Mouse (Mus musculus) retina, postnatal 7 days (tissue): ENCODE data around the gene Dync1i1.

Experiments
- DNase-seq: peaks from one replicate; pipeline ENCODE4 v3.0.0-alpha.2; 2012; ENCODE audit warnings: low read depth, low spot score

Dync1i1 gene

DNA sequence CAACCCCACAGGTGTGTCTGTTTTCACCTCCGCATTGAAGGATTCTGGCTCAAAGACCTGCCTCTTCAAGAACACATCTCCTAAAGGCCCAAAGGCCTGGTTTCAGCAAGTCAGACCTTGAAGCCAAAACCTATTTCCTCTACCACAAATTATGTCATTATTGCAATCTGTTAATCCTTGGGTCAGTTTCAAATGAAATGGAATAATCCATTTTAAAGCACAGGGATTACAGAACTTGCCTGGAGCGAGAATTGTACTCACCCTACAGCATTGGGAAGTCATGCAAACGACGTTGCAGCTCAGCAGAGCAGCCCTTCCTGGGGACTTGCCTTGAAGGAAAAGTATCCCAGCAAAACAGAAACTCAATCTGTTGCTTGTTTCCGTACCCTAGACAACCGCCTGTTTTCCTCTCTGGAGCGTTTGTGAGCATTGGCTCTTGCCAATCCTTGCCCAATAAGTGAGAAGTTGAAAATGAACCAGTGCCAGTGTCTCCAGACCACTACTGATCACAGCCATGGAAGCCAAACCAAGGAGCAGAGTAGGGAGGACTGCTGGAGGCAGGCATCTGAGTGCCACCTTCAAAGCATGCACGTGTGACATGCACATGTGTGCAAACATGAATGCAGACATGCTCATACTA is 241.5 kb downstream of the Dync1i1 start:
- no peak for DNase-seq

DNA sequence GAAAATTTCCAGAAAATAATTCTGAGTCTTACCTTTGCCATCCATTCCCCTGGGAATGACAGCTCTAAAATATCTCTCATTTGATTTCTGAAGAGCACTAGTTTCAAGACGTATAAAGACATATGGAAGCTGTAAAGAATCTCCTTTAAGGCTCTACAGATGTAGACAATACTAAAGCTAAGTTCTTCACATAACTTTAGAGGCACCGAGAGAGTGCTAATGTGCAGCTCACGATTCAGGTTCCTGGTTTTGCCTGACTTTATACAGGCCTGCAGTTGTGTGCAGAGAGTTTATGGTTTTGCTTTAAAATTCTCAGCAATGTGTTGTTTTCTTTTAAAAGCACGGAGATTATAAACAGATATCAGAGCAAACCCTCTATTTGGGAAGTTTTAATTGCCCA is 242.1 kb downstream of the Dync1i1 start:
- no peak for DNase-seq

DNA sequence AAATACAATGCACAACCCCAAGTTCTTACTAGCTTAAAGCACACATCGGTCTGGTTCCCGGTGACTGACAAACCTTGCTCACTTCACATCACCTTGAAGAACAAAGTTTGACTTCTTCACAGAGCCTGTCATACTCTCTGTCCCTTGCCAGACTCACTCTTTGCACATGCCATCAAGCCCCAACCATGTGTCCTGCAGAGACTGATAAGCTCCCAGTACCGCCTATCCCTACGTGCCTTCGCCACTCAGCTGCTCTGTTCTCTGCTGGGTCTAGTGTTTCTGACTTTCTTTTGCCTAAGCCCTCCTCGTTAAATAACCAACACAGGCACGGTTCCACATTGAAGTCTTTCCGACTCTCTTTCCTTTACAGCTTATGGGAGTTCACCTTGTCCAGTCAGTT is 244.2 kb downstream of the Dync1i1 start:
- DNase-seq: no peak

DNA sequence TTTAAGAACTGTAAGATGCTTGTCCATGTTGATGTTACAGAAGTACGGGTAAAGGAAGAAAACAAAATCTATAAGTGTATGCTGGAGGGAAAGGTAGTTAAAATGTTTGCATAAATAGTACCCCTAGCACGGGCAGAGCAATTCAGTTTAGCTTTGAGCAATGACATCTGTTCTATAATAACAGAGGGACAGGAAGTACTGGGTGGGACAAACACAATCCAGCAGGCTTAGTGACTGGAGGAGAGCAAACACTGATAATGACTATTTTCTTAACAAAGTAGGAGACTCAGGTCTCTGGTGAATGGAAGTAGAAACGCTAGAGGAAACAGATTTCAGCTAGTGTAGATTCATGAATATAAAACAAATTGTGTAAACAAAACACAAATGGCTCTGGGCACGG is 250.8 kb downstream of the Dync1i1 start:
- DNase-seq: no peak

DNA sequence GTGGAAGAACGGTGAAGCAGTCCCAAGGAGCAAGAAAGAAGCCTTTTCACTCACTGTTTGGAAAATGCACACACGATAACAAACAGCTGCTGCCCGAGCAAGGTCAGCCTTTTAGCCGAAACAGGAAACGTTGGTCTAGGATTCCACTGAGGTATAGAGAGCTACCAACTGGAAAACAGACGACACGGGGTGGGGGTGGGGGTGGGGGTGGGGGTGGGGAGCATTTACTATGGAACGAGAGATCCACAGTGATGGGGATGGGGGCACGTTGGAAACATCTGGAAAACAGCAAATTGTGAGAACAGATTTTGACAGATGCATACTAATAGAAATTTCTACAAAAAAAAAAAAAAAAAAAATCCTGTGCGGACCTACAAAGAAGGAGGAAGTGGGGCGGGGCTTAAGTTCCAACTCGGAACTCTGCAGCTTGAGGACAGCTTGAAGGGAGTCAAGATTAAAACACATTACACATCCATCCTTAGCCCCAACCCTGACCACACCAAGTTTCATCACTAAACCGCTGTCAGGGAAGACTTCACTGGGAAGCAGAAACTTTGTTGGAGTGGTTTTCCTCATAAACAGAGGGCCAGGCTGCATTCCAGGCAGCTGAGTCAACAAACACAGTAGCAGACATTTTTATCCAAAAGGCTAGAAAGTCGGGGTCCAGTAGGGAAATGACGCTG is 251.9 kb downstream of the Dync1i1 start:
- no peak for DNase-seq

DNA sequence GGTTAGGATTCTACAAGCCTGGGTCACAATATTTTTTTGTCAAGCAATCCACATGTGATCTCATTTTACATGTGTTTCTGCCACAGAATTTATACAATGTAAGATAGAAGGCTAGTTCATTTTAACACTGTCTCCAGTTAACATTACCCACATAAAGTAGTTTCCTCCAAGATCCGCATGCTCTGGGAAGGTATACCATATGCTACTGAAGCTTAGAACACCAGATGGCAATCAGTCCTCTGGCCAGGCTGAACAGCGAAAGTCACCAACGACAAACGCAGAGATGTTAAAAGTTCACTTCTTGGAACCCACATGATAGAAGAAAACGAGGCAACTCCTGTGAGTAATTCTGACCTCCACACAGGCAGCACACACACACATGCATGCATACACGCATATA is 265.8 kb downstream of the Dync1i1 start:
- DNase-seq: no peak

DNA sequence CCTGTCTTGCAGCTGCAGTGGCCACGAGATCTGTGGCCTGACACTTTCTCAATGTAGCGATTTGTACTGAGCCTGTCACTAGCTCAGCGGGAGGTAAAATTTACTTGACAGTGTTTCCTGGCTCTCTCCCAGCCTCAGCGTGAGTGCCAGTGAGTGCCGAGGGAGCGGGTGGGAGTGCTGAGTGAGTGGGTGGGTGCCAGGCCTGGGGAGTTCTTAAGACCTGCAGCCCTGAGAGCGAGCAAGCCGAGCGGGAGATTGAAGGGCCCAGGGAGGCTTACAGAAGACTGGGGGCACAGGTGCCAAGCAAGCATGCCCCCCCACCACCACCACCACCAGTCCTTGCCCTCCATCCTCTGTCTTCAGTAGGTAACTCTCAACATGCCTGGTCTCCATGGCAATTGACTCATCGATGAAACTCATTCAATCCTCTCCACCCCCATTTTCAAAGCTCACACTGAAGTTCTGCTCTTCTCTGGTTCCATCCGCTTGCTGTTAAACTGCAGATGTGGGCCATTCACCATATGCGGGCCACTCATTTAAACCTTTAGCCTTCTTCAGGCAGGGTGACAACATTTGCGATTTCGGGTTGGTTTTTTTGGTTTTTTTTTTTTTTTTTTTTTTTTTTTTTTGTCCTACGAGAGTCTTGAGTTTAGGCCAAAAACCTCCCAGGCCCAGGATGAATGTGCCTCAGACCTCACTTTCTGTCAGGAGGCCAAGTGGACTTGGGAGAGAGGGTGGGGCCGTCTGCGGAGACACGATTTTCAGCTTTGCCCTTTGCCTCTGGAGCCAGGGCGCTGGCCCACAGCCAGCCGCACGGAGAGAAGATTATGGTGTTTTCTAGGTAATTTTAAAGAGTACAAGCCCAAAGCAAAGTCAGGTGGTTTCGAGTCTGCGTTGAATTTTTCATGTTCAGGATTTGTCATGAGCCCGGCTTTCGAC is 266.6 kb downstream of the Dync1i1 start:
- no peak for DNase-seq

DNA sequence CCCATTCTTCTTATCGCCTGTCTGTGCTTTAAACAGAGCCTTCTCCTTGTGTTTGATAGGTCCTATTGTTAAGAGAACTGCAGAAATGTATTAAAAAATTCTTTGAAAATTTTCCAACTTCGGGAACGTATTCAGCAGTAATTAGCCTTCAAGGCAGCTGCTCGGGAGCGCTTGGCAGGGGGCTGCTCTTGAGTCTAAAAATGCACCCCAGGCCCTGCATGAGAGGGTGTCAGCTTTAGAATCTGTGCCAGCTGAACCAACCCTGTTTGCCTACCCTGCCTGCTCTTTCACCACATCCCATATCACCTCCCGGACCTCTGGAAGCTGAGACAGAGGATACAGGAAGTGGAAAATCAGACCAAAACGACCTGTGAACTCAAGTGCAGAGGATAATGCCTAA is 267.6 kb downstream of the Dync1i1 start:
- DNase-seq: no peak

DNA sequence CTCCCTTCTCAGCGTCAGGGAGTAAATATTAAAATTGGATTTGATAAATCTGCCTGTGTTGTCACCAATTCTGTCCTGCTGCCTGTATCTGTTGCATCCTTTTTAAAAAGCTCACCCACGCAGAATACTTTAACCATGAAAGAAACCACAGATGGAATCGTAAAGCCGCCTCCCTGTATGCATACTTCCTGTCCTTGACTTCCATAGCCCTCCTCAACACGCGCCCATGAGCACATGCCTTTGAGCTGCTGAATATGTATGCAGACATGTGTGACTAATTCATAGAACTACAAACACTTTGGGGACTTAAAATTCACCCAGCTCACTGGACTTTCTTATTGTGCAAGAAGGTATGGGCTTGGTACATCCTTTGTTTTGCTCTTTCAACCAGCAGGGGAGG is 272.1 kb downstream of the Dync1i1 start:
- DNase-seq: no peak

DNA sequence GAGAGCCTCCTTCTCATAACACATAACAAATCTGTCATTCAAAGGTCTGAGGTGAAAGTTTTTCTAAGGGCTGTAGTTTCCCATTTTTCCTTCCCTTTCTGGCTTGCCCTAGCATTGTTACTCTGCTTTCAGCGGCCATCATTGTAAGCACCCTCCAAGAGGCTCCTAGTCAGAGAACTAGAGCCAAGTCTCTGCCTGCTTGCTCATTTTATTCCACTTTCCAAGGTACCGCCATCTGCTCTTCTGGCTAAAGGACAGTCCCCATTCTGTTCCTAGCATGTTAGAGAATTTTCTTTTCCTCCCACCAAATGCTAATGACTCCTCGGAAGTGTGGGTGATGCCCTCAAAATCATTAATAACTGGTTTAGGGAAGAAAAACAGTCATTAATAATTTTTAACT is 276.6 kb downstream of the Dync1i1 start:
- no peak for DNase-seq

DNA sequence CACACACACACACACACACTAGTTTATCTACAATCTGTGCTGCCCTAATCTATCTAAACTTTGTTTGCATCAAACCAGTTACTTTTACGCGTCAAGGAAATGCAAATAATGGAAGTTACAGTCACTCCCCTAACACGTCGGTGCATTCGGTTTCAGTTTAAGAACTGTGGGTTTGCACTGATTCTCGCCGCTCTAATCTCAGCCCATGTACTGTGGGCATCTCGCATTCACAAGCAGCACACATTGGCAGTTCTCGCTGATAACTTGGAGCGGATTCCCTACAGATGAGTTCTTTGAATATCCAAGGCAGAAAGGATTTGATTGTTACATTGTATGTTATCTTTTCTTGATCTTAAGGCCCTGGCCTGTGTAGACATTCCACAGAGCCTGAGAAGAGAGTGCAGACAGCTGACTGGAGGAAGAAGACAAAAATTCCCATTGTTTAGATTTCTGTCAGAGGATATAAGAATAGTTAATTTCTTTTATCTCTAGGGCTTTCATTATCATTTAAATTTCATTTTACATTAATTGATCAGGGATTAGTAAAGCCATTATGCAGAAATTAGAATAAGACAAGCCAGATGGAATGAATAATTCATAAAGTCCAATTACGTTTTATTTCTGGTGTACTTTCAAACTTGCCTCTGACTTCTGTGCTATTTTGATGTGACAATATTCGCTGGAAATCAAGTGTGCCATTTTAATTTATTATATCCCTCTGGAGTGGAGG is 279.5 kb downstream of the Dync1i1 start:
- DNase-seq: no peak

DNA sequence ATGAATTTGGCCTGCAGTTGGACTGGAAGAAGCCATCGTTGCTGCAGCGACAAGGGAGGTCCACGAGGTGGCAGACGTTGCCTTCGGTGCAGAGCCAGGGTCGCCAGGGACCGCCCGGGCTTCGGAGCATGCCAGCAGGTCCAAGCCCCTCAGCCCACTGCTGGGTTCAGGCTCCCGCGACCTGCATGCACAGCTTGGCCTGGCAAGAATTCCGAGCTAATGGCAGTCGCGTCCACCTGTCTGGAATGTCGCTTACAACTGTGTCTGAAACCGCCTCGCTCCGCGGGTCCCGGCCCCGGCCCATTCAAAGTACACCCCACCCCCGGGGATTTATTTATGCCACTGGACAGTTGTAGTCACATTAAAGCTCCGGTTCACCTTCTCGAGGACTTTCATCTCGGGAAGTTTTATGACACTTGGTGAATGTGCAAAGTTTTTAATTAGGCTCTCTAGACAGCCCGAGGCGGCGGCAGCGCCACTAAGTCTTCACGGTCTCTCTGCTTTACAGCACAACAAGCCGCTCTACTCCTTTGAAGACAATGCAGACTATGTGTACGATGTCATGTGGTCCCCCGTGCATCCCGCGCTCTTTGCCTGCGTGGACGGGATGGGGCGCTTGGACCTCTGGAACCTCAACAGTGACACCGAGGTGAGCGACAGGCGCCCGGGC is 280.5 kb downstream of the Dync1i1 start:
- peak; percentile 58 for DNase-seq

DNA sequence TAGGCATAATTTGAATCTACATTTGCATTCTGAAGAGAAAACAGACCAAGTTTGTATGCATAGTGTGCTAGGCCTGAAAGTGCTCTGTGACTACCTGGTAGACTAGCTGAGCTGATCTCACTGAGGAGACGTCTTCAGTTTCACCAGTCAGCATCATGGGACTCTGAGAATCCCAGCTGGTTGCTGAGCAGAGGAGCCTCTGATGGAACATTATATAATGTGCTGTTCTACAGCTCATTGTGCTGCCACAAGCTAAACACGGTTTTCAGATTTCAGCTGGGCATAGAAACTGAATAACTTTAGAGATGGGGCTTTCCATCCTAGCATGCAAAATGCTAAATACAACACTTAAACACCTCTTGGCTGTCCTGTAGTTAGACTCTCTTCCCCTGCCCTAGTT is 285.9 kb downstream of the Dync1i1 start:
- no peak for DNase-seq

DNA sequence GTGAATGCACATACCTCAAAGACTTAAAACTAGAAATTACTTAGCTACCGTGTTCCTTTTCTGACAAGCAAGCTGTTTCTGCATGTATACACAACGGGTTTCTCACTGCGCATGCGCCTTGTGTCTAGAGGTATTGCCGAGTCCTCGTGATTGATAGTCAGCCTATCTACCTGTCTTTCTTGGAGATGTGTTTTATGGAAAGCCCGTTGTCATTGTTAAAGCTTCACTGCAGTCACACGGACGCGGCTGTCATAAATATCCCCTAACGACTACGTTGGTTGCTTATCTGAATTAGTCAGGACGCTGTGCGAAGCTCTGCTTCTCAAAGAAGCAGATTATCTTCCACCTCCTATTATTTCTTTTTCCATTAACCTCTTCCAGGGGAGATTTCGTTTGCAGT is 290.2 kb downstream of the Dync1i1 start:
- no peak for DNase-seq

DNA sequence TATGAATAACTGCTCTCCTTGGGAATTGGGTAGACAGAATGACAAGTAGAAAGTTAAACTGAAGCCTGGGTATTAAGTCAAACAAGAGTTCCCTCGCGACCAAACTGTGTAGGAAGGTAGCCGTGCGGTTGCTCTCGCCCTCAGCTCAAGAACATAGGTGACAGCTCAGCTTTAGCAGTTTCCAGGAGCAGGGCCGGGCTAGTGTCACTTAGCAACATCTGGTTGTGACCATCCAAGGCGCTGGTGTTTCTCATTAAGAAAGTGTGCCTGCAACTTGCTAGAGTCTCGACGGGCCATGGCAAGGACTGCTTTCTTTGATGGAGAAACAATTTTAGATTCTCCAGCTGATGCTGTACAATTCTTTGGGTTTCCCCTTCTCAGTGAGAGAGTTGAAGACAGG is 291.5 kb downstream of the Dync1i1 start:
- no peak for DNase-seq

DNA sequence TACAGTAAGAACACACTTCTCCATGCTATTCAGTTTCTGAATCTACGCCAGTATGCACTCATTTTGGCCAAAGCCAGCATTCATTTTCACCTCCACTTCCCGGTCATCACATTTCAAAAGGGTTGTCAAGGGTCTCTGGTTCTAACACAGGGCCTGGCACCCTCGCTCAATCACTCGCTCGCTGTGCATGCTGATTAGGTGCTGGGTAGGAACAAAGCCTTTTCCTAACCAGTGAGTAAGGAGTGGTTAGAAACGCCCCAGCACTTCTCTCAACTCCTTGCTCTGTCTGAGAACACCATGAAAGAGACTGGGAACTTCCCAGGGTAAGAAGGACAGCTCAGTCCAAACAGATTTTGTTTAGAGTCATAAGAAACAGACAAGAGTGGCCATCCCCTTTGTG is 298.5 kb downstream of the Dync1i1 start:
- no peak for DNase-seq

DNA sequence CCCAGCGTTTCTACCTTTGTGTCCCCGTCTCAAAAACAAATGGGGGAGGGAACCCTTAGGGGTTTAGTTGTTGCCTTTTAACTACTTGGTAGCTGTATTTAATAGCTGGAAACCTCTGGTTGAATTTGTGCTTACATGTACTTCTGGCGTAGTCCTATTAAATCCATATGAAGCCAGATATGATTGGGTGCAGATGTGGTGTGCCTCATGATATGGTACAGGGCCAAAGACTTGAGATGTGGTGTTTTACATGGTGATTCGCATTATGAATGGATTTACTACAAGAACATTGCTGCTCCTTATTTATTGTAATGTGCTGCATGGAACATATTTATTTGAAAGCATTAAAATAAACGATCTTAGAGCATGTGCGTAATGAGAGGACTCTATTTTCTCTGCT is 302.2 kb downstream of the Dync1i1 start:
- DNase-seq: no peak

DNA sequence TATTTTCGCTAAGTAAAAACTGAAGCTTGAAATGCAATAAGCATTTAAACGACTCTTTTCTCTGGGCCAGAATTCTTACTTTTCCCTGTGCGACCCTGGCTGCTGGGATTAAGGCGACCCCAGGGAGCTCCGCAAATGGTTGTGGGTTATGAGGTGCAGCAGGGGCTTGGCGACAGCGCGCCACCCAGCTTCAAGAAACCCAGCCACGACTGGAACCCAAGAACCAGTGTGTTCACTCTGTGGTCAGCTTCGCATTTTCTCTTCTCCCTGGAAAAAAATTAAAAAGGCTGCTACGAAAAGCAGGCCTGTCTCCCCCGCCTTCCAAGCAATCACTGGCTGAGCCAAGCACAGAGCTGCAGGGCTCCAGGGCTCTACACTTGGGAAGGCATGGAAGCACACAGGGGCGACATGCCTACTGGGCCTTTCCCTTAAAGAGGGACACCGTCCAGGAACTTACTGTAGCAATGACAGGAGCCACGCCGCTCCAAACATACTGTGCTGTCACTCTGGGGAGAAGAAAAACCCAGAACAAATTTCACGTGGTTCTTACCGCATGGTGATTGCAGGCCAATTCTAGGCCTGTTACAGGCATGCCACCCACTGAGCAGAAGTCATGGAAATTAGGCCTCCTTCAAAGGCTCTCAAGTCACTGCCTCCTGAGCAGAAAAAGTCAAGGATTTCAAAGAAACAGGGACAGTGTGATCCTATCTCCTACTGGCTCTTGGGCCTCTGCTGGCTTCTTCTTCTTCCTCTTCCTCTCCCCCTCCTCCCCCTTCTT is 313.5 kb downstream of the Dync1i1 start:
- no peak for DNase-seq

DNA sequence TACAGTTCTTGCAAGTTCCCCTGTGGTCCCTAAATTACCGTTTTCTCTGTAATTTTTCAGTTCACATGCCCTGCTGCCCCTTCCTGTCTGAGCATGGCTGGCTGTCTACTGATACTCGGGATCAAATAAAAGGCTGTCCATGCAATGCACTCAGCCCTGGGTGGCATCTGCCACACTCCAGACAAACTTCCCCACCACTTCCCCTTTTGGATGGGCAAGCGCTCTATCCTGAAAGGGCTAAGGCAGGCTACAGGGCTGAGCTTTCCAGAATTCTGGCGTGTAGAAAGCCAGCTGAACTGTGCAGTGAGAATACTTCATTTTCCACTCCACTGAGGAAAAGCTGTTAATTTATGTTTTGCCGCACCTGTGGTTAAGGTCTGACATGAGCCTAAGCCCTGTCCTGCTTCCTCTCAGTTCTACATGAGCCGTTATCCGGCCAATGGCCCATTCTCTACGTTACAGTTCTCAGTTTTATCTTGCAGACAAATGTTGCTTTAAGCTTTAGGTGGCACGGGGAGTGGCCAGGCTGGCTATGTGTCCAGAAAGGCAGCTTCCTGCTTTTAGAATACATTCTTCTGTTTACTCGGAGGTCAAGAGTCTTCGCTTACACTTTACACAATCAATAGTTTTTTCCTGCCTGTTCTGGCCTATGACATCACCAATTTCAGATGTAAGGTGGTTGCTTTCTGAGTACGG is 321.4 kb downstream of the Dync1i1 start:
- DNase-seq: no peak

DNA sequence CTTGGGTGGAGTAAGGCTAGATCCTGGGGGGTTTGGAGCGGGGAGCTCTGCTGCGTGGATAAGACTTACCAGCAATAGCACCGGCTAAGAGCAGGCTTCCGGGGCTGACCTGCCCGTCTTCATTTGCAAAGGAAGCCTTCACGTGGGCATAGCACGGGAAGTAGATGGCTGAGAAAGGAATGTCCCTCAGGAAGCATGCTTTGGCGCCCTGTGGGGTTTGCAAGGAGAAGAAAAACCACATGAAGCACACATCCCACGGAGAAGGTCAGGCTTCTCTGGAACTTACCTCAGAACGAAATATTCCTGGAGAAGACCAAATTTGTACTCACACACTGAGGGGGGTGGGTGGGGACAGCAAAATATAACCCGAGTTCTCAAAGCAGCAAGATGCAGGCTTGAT is 327.3 kb downstream of the Dync1i1 start:
- DNase-seq: no peak
